Mouse (Mus musculus): ENCODE measurements around the gene Zfhx3.

Zfhx3 gene

GRCm38 (mm10) chr8:108796076-108796475 is 853.6 kb downstream of the Zfhx3 start:
- CTCF ChIA-PET, result no interaction called here

- CTCF ChIA-PET, result no interaction called here
These were observed 854.4 kb downstream of the Zfhx3 start for GRCm38 (mm10) chr8:108796882-108797281.

DNA sequence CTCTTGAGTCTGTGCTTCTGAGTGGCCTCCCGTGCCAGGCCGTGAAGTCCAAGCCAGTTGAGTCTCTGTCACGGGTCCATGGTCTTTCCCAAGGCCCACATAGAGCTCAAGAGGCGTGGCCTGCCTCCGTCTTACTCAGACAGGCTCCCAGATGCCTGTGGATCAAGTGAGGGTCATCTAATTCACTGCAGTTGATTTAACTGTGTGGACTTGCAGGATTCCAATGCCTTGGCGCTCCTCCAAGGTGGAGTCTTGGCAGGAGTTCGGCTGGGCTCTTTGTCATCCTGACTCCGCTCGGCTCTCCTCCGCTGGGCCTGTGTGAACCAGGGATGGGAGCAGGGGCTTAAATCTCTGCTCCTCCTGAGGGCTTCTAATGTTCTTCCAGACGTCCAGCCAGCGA is 855.6 kb downstream of the Zfhx3 start:
- CTCF ChIA-PET, result no interaction called here

DNA sequence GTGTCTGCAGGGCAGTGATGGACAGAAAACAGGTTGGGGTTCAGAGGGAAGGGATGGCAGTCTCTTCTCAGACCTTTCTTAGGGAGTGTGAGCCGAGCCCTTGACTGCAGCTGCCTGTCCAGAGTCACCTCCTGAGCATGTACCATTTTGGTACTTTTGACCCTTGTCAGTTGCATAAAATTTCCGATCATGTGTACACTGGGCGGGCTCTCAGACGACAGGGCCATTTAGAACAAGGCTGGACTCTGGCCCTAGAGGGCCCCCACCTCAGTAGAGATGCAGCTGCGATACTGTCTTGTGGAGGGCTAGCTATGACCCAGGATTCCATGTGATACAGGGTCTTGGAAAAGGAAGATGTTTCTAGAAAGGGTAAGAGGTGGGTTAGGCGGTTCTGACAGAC is 856.8 kb downstream of the Zfhx3 start:
- CTCF ChIA-PET, result no interaction called here

- CTCF ChIA-PET, result no interaction called here
These were observed 857.9 kb downstream of the Zfhx3 start for GRCm38 (mm10) chr8:108800357-108800756.

- CTCF ChIA-PET, result no interaction called here
These were observed 860.6 kb downstream of the Zfhx3 start for GRCm38 (mm10) chr8:108803017-108803416.

DNA sequence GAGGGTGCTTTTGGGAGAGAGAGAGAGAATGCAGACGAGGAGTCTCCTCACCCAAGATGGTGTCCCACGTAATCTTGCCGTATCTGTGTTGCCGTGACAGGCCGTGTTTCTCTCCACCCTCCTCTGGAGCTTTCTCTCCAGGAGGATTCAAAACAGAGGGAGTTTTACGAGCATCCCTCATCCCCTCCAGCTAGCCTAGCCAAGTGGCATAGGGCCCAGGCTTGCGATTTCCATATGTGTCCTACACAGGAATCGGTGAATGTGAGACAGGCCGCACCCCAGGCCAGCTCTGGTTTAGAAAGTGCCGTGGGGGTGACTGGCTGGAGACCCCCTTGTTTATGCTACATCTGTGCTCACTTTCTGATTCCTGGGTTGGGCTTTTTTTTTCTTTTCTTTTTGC is 869.2 kb downstream of the Zfhx3 start:
- CTCF ChIA-PET, result no interaction called here

DNA sequence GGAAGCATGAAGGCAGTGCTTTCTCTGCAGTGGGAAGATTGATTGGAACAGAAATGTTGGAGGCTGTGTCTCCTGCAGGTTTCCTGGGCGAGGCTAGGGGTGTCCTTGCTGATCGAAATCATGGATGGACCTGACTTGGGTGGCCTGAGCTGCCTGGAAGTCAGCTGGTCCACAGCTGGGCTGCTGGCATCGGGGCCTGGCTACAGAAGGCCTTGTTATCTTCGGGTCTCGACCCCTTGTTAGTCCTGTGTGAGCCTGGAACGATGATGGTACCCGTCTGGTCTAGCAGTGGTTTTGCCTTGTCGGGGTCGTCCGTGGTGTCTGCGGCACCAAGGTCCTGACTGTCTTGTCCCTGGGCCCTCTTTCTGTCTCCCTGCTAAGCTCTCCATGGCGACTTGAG is 870.9 kb downstream of the Zfhx3 start:
- CTCF ChIA-PET, result no interaction called here

GRCm38 (mm10) chr8:108819271-108819671 is 876.8 kb downstream of the Zfhx3 start:
- CTCF ChIA-PET, result no interaction called here

DNA sequence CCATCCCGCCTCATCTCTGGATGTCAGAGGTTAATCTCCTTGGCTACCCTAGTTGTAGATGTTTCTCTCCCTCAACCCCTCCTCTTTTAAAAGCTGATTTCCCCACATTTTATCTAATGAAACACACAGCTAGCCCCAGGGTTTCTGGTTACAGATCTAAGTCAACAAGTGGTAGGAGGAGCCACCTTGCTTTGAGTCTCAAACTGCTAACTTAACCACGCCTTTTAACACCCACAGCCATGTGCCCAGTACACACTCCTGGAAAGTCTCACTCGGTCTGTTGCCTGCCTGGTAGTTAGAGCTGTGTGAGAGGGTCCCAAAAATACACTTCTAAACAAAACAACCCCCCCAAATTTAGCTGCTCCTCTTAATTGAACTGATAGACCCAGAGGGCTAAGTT is 877.4 kb downstream of the Zfhx3 start:
- CTCF ChIA-PET, result no interaction called here

DNA sequence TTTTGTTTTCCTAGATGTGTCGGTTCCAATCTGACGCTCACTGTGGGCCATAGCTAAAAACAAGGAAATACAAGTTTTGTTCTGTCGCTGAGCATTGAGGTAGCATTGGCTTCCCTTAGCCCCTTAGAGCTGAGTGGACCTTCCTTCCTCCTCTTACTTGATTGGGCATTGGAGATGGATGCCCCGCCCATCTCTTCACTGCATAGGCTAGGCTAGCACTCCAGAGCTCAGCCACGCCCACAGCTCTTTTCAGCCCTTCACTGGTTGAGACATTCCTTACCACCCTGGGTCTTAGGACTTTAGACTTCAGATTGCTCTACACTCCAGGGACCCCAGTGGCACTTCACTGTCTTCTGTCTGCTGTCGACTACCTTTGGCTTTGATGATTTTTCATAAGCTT is 878.2 kb downstream of the Zfhx3 start:
- CTCF ChIA-PET, result no interaction called here

DNA sequence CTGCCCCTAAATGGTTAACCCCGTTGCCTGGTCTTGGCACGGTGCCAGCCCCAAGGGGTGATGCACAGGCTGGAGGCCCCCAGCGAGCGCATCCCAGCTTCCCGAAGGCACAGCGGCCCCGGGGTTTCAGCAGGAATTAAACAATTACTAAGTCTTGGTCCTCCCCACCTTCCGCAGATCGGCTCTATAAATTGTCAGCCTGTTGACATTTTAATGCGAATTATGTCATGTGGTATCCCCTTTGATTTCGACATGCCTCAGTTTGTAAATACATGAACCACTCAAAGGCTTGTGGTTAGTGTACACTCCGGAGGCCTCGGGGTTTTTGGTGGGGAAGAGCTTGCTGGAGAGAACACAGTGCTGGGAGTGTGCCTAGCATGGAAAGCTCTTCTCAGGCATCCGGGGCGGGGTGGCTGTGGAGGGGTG is 880.4 kb downstream of the Zfhx3 start:
- CTCF ChIA-PET, result no interaction called here

DNA sequence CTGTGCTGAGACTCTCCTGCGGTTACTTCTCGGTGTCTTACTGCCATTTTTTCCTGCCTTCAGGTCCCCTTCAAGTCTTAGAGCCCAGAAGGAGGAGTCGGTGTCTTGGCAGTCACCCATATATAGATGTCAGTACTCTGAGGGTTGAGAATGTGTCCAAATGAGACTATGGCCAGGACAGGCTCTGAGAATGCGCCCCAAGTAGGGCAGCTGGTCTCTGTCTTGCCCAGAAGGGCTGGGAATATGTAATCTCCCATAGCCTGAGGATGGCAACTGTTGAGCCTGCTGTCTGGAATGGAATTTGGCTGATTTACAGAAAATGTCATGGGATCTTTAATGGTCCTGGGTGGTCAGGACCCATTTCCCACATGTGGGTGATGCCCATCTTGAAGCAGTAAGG is 881.6 kb downstream of the Zfhx3 start:
- CTCF ChIA-PET, result no interaction called here

DNA sequence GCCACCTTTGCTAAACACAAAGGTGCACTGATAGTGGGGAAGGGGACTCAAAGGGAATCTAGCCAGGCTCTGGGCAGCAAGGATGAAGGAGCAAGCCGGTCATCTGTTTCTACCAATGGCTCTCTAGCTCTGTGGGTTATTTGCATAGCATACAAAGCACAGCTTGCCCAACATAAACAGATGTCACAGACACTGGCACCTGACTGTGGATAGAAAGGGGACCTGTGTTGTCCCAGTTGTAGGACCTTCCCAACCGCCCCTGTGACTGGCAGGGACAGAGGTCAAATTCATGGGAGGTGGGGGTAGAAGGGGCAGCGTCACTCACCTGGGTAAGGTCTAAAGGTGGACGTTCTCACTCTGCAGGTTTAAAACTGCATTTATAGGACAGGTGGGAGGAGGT is 884.0 kb downstream of the Zfhx3 start:
- CTCF ChIA-PET, result no interaction called here

GRCm38 (mm10) chr8:108827428-108827827 is 885.0 kb downstream of the Zfhx3 start:
- CTCF ChIA-PET, result no interaction called here

GRCm38 (mm10) chr8:108829305-108829717 is 886.9 kb downstream of the Zfhx3 start:
- CTCF ChIA-PET, result no interaction called here

GRCm38 (mm10) chr8:108835143-108835542 is 892.7 kb downstream of the Zfhx3 start:
- CTCF ChIA-PET, result no interaction called here

DNA sequence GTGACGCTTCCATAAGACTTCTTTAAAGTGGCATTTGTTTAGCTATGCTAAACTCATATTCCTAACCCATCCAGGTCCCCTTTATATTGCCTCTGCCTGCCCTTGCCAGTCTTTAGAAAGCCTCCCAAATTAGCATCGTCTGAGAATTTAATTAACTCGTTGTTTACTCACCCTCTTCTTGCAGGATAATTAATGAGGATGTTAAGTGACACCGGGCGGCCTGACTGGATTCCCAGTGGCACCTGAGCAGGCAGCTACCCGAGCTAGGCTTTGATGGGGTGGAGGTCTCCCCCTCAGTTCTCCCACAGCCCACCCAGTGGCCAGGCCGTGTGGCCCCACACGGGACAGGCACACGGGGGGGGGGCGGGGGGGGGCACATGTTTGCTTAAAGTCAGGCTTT is 895.3 kb downstream of the Zfhx3 start:
- CTCF ChIA-PET, result no interaction called here

DNA sequence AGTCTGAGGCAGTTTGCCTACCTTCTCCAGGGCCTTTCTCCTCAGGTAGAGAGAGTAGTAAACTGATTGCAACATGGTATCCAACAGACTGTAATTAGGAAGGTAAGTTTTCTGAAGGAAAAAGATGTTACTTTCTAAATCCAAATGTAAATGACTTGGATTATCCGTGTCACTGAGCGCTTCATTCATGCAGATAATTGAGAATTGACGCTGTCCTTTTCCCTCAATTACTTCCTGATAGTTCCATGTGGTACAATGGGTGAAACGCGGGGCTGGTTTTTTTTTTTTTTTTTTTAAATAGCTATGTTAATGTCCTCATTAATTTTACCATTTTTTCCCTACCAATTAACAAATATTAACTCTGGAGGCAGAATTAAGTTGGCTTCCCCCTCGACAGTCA is 896.3 kb downstream of the Zfhx3 start:
- CTCF ChIA-PET, result interaction anchor here (0.6 kb wide), 2 partner anchors 266 to 1522 kb away, joined by 3 to 10 read pairs; no protein-coding TSS in a partner anchor

GRCm38 (mm10) chr8:108842307-108842706 is 899.9 kb downstream of the Zfhx3 start:
- CTCF ChIA-PET, result no interaction called here

DNA sequence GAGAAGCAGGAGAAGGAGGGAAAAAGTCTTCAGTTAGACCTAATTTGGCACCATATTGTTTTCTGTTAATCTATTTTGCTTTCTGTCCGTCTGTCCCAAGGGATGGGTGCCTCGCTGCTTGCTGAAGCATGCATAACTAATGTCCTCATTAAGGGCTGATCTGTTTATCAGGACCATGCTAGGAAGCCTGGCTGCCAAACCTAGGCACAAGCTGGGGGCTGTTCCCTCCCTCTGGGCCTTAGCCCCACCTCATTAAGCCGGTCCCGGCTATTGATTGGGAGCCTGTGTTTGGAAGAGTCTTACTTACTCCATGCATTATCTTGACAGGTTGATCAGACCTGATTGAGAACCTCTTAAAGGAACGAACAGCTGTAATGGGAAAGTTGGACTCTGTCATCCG is 903.7 kb downstream of the Zfhx3 start:
- CTCF ChIA-PET, result no interaction called here

- CTCF ChIA-PET, result no interaction called here
These were observed 904.4 kb downstream of the Zfhx3 start for GRCm38 (mm10) chr8:108846827-108847226.

GRCm38 (mm10) chr8:108847356-108847755 is 904.9 kb downstream of the Zfhx3 start:
- CTCF ChIA-PET, result no interaction called here

DNA sequence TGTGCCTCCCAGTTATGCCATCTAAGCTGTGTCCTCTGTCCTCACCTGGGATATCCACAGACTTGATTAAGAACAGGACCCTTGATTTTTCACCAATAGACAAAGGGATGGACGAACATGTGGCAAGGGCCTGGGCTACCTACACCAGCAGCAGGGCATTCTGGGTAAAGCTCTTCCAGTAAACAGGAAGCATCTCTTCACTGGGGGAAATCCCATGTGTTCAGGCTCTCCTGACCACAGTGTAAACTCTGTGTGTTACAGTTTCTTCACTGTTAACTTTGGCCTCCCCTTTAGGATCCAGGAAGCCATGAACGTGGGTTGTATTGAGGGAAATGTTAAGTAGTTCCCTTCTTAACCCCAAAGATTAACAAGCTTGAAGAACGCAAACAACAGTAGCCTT is 906.0 kb downstream of the Zfhx3 start:
- CTCF ChIA-PET, result no interaction called here

- CTCF ChIA-PET, result interaction anchor here (0.9 kb wide), 1 partner anchor 159 kb away, joined by 17 read pairs; no protein-coding TSS in a partner anchor
These were observed 910.6 kb downstream of the Zfhx3 start for GRCm38 (mm10) chr8:108853028-108853427.
